Mouse (Mus musculus): ENCODE measurements around the gene Ghr.

- TF ChIP-seq CTCF (conservative IDR thresholded peaks at IDR 0.05; ENCODE audit: insufficient read depth, insufficient read length, low read depth, low read length) (no peak), POLR2A (IDR thresholded peaks at IDR 0.05; ENCODE audit: low read depth, low read length) (no peak)
Measured at GRCm38 (mm10) chr15:3397369-3398100, 185.8 kb downstream of the Ghr start.
